Mouse (Mus musculus): ENCODE results near the gene Marveld3. TPM values are rescaled to one million over a fixed set of nuclear protein-coding genes. Genes with fewer than 3 reads are reported as not detected.
A peak's percentile ranks its signal among the peaks of the same experiment; 100 is the strongest.

Gene Marveld3
- polyA plus RNA-seq, 1 experiment from 2014 or later: 3.2 TPM

DNA sequence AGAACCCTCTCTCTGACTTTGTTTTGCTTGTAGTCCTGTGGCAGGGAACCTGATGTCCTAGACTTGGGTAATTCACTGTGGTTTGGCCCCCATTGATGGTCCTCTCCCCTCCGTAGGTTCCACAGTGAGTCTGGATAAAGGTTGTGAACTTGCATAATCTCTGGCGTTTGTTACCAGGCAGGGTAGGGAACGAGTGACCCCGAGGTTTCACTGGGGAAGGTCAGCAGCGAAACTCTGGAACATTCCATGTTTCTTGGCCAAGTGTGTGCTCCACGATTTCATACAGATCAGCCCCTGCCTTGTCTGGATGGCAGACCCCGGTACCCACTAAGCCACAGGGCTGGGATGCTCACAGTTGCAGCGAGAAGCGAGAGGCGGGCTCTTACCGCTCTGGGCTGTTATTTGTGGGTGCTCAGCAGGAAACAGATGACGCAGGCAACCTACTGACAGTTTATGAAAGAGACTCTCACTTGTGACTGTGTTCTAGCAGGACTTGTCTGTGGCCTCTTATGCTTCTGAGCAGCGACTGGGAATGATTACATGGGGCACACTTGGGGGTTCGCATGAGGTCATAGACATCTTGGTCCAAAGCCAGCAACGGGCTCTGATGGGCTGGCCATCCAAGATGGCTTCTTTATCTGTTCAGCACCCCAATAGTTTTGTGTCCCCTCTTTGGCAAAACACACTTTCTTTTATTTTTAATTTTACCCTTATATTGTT, 20.5 kb upstream of the Marveld3 start:
- 77% methylated on average over 15 of the region's 15 CpGs for WGBS

DNA sequence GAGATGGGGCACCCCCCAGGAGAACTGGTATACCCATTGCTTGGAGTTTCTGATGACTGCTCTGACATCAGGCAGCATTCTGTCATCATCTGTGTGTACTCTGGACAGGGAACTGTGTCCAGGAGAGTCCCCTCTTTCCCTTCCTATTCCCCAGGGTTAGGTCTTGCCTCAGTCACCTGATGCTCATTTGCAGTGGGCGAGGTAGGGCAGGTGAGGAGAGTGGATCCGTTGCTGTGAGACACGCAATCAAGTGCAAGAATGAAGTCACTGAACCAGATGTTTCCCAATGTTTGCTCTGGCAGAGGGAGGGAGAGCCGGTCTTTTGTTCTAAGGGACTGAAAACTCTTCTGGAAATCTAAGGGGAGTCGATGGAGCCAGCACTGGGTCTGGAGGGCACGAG, 17.3 kb upstream of the Marveld3 start:
- H3K4me2 ChIP-seq (replicated peaks; ENCODE audit: low read depth): no peak overlapping the region
- H3K4me1 ChIP-seq (replicated peaks; ENCODE audit: control insufficient read depth, insufficient read depth): no peaks in the 10 kb centered on the region
- no peak overlapping the region for H3K4me3 ChIP-seq (ENCODE audit: low read depth, low read length)
- no peaks in the 10 kb centered on the region for H3K36me3 ChIP-seq (ENCODE audit: control insufficient read depth, insufficient read depth, low read length)
- WGBS: 57% methylated on average over 6 of the region's 6 CpGs
- H3K9me3 ChIP-seq (ENCODE audit: control insufficient read depth, low read length): no peaks in the 10 kb centered on the region; the same call in 1 of the 2 replicates
- TF ChIP-seq EP300 (optimal IDR thresholded peaks at IDR 0.05) (no peak), CTCF (IDR thresholded peaks at IDR 0.05; ENCODE audit: low read depth) (no peak)
- no peaks in the 10 kb centered on the region for H3K27me3 ChIP-seq (ENCODE audit: control insufficient read depth, insufficient read depth, low read length)
- ATAC-seq (ENCODE audit: low FRiP score, low TSS enrichment): 0 out of 2 replicates have a peak, but pooled peaks have one; percentile 18
- no peak overlapping the region for H3K27ac ChIP-seq (replicated peaks)
- DNase-seq (ENCODE audit: low spot score): no peak
- H3K9ac ChIP-seq (ENCODE audit: low read length): no peak overlapping the region

More for the DNA sequence above, 20.5 kb upstream of the Marveld3 start:
- Histone ChIP-seq H3K9me3 (ENCODE audit: control insufficient read depth, low read length) (no peaks in the 10 kb centered on the region), H3K4me3 (ENCODE audit: low read depth, low read length) (no peak overlapping the region), H3K9ac (ENCODE audit: low read length) (no peak overlapping the region), H3K27me3 (ENCODE audit: control insufficient read depth, insufficient read depth, low read length) (no peaks in the 10 kb centered on the region), H3K4me2 (replicated peaks; ENCODE audit: low read depth) (no peak overlapping the region), H3K36me3 (ENCODE audit: control insufficient read depth, insufficient read depth, low read length) (no peaks in the 10 kb centered on the region), H3K27ac (replicated peaks) (no peak overlapping the region), H3K4me1 (replicated peaks; ENCODE audit: control insufficient read depth, insufficient read depth) (no peaks in the 10 kb centered on the region)
- DNase-seq (ENCODE audit: low spot score) (no peak), ATAC-seq (ENCODE audit: low FRiP score, low TSS enrichment) (no peak)
- TF ChIP-seq EP300 (optimal IDR thresholded peaks at IDR 0.05): no peak

DNA sequence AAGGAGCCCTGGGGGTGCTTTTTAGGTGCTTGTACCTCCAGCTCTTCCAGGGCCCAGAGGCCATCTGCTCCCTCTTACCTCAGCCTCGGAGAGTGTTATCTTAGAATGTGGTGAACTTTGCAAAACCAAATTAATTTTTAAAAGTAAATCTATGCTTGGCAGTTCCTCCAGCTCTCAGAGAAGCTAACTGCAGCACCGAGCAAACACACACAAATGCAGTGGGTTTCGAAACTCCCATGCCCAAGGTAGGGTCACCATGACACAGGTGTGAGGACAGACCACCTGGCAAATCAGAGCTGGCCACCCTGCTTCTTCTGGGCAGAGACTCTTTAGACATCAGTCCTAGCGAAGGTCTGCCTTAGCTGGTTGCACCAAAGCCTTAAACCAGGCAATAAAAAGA, 10.9 kb upstream of the Marveld3 start:
- no peak for ATAC-seq (ENCODE audit: low FRiP score, low TSS enrichment)
- Histone ChIP-seq H3K27me3 (ENCODE audit: control insufficient read depth, insufficient read depth, low read length) (no peaks in the 10 kb centered on the region), H3K27ac (replicated peaks) (no peak overlapping the region), H3K9me3 (ENCODE audit: control insufficient read depth, low read length) (no peaks in the 10 kb centered on the region; the same call in 1 of the 2 replicates), H3K36me3 (ENCODE audit: control insufficient read depth, insufficient read depth, low read length) (no peaks in the 10 kb centered on the region), H3K4me3 (ENCODE audit: low read depth, low read length) (no peak overlapping the region), H3K9ac (ENCODE audit: low read length) (no peak overlapping the region), H3K4me1 (replicated peaks; ENCODE audit: control insufficient read depth, insufficient read depth) (no peaks in the 10 kb centered on the region), H3K4me2 (replicated peaks; ENCODE audit: low read depth) (no peak overlapping the region)
- no peak for TF ChIP-seq EP300 (optimal IDR thresholded peaks at IDR 0.05)
- DNase-seq (ENCODE audit: low spot score): no peak
- 75% methylated on average over 4 of the region's 4 CpGs for WGBS

DNA sequence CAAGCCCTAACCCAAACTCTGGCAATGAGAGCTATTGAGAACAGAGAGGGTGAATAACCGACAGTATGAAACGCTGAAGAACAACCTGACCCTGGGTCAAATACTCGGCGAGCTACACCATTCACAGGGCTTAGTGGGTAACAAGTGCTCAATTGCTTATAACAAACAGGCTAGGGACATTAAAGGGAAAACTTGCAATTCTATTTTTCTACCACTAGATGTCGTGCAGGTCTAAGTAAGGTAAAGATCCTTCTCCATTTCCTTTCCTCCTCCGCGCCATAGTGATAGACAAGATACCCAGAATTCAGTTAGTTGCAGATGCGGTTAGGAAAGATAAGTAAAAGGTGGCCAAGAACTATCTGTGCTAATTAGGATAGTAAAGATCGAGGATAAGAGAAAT, 8.3 kb upstream of the Marveld3 start:
- DNase-seq (ENCODE audit: low spot score): no peak
- H3K9me3 ChIP-seq (ENCODE audit: control insufficient read depth, low read length): no peaks in the 10 kb centered on the region
- no peak for TF ChIP-seq EP300 (optimal IDR thresholded peaks at IDR 0.05)
- TF ChIP-seq CTCF (IDR thresholded peaks at IDR 0.05; ENCODE audit: low read depth): peak; percentile 89
- ATAC-seq (ENCODE audit: low FRiP score, low TSS enrichment): no peak
- H3K9ac ChIP-seq (ENCODE audit: low read length): no peak overlapping the region
- no peaks in the 10 kb centered on the region for H3K27me3 ChIP-seq (ENCODE audit: control insufficient read depth, insufficient read depth, low read length)
- H3K27ac ChIP-seq (replicated peaks): no peak overlapping the region
- no peaks in the 10 kb centered on the region for H3K36me3 ChIP-seq (ENCODE audit: control insufficient read depth, insufficient read depth, low read length)
- WGBS: 9% methylated on average over 9 of the region's 9 CpGs
- no peaks in the 10 kb centered on the region for H3K4me1 ChIP-seq (replicated peaks; ENCODE audit: control insufficient read depth, insufficient read depth)
- H3K4me3 ChIP-seq (ENCODE audit: low read depth, low read length): no peak overlapping the region
- no peak overlapping the region for H3K4me2 ChIP-seq (replicated peaks; ENCODE audit: low read depth)

DNA sequence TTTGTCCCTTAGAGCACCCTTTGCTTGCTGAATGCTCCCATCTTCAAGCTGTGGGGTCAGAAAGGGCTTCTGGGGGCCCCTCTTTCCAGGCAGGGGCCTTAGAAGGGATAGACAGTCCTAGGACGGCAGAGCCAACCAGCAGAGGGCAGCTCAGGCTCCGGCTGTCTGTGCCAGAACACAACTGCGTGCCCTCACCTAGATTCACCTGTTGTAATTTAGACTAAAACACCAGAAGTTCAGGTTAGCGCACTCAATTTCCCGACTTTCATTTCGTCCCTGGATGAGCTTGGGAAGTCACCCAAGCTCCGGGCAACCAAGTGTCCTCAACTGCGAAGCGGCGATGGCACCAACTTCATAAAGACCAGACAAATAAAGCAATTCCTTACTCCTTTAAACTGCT, 6.8 kb upstream of the Marveld3 start:
- no peak for ATAC-seq (ENCODE audit: low FRiP score, low TSS enrichment)
- no peak overlapping the region for H3K4me3 ChIP-seq (ENCODE audit: low read depth, low read length)
- H3K4me1 ChIP-seq (replicated peaks; ENCODE audit: control insufficient read depth, insufficient read depth): no peaks in the 10 kb centered on the region
- TF ChIP-seq EP300 (optimal IDR thresholded peaks at IDR 0.05) (no peak), CTCF (IDR thresholded peaks at IDR 0.05; ENCODE audit: low read depth) (peak; percentile 43)
- no peaks in the 10 kb centered on the region for H3K36me3 ChIP-seq (ENCODE audit: control insufficient read depth, insufficient read depth, low read length)
- H3K4me2 ChIP-seq (replicated peaks; ENCODE audit: low read depth): no peak overlapping the region
- no peak overlapping the region for H3K9ac ChIP-seq (ENCODE audit: low read length)
- no peak for DNase-seq (ENCODE audit: low spot score)
- no peaks in the 10 kb centered on the region for H3K27me3 ChIP-seq (ENCODE audit: control insufficient read depth, insufficient read depth, low read length)
- no peak overlapping the region for H3K27ac ChIP-seq (replicated peaks)
- WGBS: 52% methylated on average over 10 of the region's 10 CpGs
- H3K9me3 ChIP-seq (ENCODE audit: control insufficient read depth, low read length): no peaks in the 10 kb centered on the region

DNA sequence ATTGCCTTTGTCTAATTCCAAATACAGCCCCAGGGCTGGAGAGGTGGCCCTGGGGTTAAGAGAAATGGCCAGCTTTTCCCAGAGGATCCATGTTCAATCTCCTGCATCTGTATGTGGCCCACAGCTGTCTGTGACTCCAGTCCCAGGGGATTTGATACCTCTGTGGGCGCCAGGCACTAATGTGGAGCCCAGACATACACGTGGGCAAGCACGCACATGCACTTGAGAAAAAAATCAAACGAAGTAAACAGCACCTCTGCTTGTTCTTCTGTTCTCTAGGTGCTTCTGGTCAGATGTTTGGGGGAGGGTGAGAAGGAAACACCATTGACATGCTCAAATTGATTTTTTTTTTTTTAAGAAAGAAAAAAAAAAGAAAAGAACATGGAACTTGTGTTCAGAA, 2.1 kb upstream of the Marveld3 start:
- no peak for ATAC-seq (ENCODE audit: low FRiP score, low TSS enrichment)
- 64% methylated on average over 4 of the region's 4 CpGs for WGBS
- H3K27me3 ChIP-seq (ENCODE audit: control insufficient read depth, insufficient read depth, low read length): no peaks in the 10 kb centered on the region

More for the DNA sequence above, 2.1 kb upstream of the Marveld3 start:
- no peak overlapping the region for H3K27ac ChIP-seq (replicated peaks)
- no peak overlapping the region for H3K4me2 ChIP-seq (replicated peaks; ENCODE audit: low read depth)
- no peaks in the 10 kb centered on the region for H3K4me1 ChIP-seq (replicated peaks; ENCODE audit: control insufficient read depth, insufficient read depth)
- H3K9ac ChIP-seq (ENCODE audit: low read length): no peak overlapping the region
- no peak for TF ChIP-seq EP300 (optimal IDR thresholded peaks at IDR 0.05)
- no peak for TF ChIP-seq CTCF (IDR thresholded peaks at IDR 0.05; ENCODE audit: low read depth)
- no peaks in the 10 kb centered on the region for H3K36me3 ChIP-seq (ENCODE audit: control insufficient read depth, insufficient read depth, low read length)
- no peak for DNase-seq (ENCODE audit: low spot score)
- no peaks in the 10 kb centered on the region for H3K9me3 ChIP-seq (ENCODE audit: control insufficient read depth, low read length)
- no peak overlapping the region for H3K4me3 ChIP-seq (ENCODE audit: low read depth, low read length)

All from stomach, postnatal 0 days (tissue).